15 mouse cellular contexts compared by ENCODE assay signal in genomic region chr7:138451321-138451720, GRCm38 (mm10). TPM values are rescaled to one million over a fixed set of nuclear protein-coding genes. Genes with fewer than 3 reads are reported as not detected.
DNase-seq lines count a peak whose midpoint lies in the region; ATAC-seq lines count a peak whose summit lies in the region.
"Had no signal": no experiment of that assay in that cellular context is flagged by ENCODE, and none has a peak within 500 bp of the region (broad histone marks: within the 10 kb centered on the region; RNA-seq: fewer than 3 reads in every experiment).

No protein-coding gene starts in this region.

- no peak overlapping the region for H3K9ac ChIP-seq in limb, embryonic 15.5 days
- H3K9ac ChIP-seq: heart, embryonic 15.5 days; neural tube, embryonic 13.5 days had no signal

- no peaks in the 10 kb centered on the region for H3K4me1 ChIP-seq in limb, embryonic 15.5 days
- H3K4me1 ChIP-seq: heart, embryonic 15.5 days; neural tube, embryonic 13.5 days had no signal

- peak; percentile 83 to 88 for DNase-seq in cerebellum, postnatal 10 days
- no peak for DNase-seq in cerebellum, adult 11 months
- peak; percentile 45 to 59 for DNase-seq in layer of hippocampus, adult 18-20 months (ENCODE audit: low spot score in 2 of 2)
- no peak for DNase-seq in layer of hippocampus, postnatal 10 days (ENCODE audit: low spot score in 2 of 2)
- DNase-seq in frontal cortex, adult 2 months (ENCODE audit: extremely low spot score in 1 of 2, low spot score in 1 of 2), result peak; percentile 43 to 67
- no peak for DNase-seq in spleen, adult 18-20 months
- no peak for DNase-seq in thymus, postnatal 4 days
- DNase-seq: adrenal gland, adult 2 months; liver; thymus, postnatal 36 days had no signal

- H3K36me3 ChIP-seq in limb, embryonic 15.5 days, result no peaks in the 10 kb centered on the region
- H3K36me3 ChIP-seq: heart, embryonic 15.5 days; neural tube, embryonic 13.5 days had no signal

- H3K9me3 ChIP-seq in limb, embryonic 15.5 days, result no peaks in the 10 kb centered on the region
- H3K9me3 ChIP-seq: heart, embryonic 15.5 days; neural tube, embryonic 13.5 days had no signal

- H3K27me3 ChIP-seq in limb, embryonic 15.5 days, result 0 out of 2 replicates have a peak, but pooled peaks cover 7% of the 10 kb centered on the region
- H3K27me3 ChIP-seq: heart, embryonic 15.5 days; neural tube, embryonic 13.5 days had no signal

- no peak overlapping the region for H3K4me2 ChIP-seq in limb, embryonic 15.5 days
- H3K4me2 ChIP-seq: heart, embryonic 15.5 days; neural tube, embryonic 13.5 days had no signal

- H3K4me3 ChIP-seq in limb, embryonic 15.5 days, result no peak overlapping the region
- H3K4me3 ChIP-seq: heart, embryonic 15.5 days; neural tube, embryonic 13.5 days had no signal

- ATAC-seq in limb, embryonic 15.5 days (ENCODE audit: insufficient number of reproducible peaks, low FRiP score, low TSS enrichment, low read depth), result 0 out of 2 replicates have a peak, but pooled peaks have one; percentile 44
- ATAC-seq: intestine, postnatal 0 days had no signal

- H3K27ac ChIP-seq in limb, embryonic 15.5 days, result no peak overlapping the region
- H3K27ac ChIP-seq: heart, embryonic 15.5 days; neural tube, embryonic 13.5 days had no signal

RNA-seq across cellular contexts. Expression of gene Tcerg1l, which starts 53.8 kb away (rescaled TPM):
- 10 to 100 TPM in 1 of 2 experiments, 1 to 10 TPM in 1; 9.8 to 14.5 TPM for total RNA-seq in layer of hippocampus, adult 18-20 months (2021)
- 10 to 100 TPM; 12.8 to 16.1 TPM for total RNA-seq in layer of hippocampus, postnatal 10 days (2021)
- 11.7 and 12.0 TPM in 2 replicates for polyA plus RNA-seq in frontal cortex, adult 2 months (2012; rRNA removed)
- polyA plus RNA-seq in limb, embryonic 15.5 days (2015; fragmentation: Nextera tagmentation; extraction: Ambion mirVana), result 0.43 and 0.95 TPM in 2 replicates
- total RNA-seq: megakaryocyte-erythroid progenitor cell, adult 5-6 weeks had no signal

Comparison
In these comparisons a context has a peak if more than half of its experiments do, and no peak if none do; other contexts are left out.
1. DNase-seq: peak in cerebellum, postnatal 10 days (2 of 2), layer of hippocampus, adult 18-20 months (2 of 2) and frontal cortex, adult 2 months (2 of 2); none in cerebellum, adult 11 months (single experiment), layer of hippocampus, postnatal 10 days (0 of 2), spleen, adult 18-20 months (0 of 2) and thymus, postnatal 4 days (single experiment).